Mouse (Mus musculus) bone marrow, adult 2 months (tissue): ENCODE results near the gene Tns3.

Experiments
- CTCF ChIP-seq: fragments of 200-500 bp; IDR thresholded peaks from 2 replicates; pipeline ENCODE4 v1.5.1; 2011; ENCODE audit warnings: low read length, control low read depth; ENCODE audit not compliant: control insufficient read depth, insufficient read depth
- POLR2A ChIP-seq: fragments of 200-500 bp; IDR thresholded peaks from 2 replicates; pipeline ENCODE4 v1.6.1; 2011; ENCODE audit warnings: low read depth, mild to moderate bottlenecking, control low read depth, low read length, borderline replicate concordance; ENCODE audit not compliant: control insufficient read depth

GRCm38 (mm10) chr11:8674549-8675149 lies 10.3 kb upstream of the Tns3 start:
- no peak for TF ChIP-seq CTCF
- TF ChIP-seq POLR2A: no peak
